Mouse (Mus musculus): ENCODE measurements at regions not wholly inside any gene's neighbourhood (a gene's known extent, or its start where the extent isn't known, plus 50 kb on each side); places are given as distances from the start of the nearest gene placed in this dataset. TPM values are rescaled to one million over a fixed set of nuclear protein-coding genes. Genes with fewer than 3 reads are reported as not detected.

- Histone ChIP-seq H3K9me3 (ENCODE audit: control insufficient read depth, low read length) (no peaks in the 10 kb centered on the region), H3K36me3 (ENCODE audit: control insufficient read depth, insufficient read depth, low read length) (no peaks in the 10 kb centered on the region), H3K4me1 (replicated peaks; ENCODE audit: control insufficient read depth, insufficient read depth, low read length) (no peaks in the 10 kb centered on the region), H3K9ac (ENCODE audit: low read length) (no peak overlapping the region), H3K4me2 (ENCODE audit: low read depth, low read length, severe bottlenecking) (no peak overlapping the region), H3K4me3 (ENCODE audit: low read depth, low read length) (no peak overlapping the region), H3K27me3 (ENCODE audit: control insufficient read depth, insufficient read depth, low read length) (no peaks in the 10 kb centered on the region), H3K27ac (ENCODE audit: low read depth, low read length) (no peak overlapping the region)
- 75% methylated on average over 11 of the region's 11 CpGs for WGBS
- ATAC-seq (replicated peaks; ENCODE audit: low FRiP score) (no peak), DNase-seq (ENCODE audit: low spot score) (no peak)
Observed at GRCm38 (mm10) chr11:32893146-32893903, 68.9 kb upstream of the Smim23 start.

- H3K9ac ChIP-seq (ENCODE audit: low read length), result no peak overlapping the region
- 91% methylated on average over 5 of the region's 5 CpGs for WGBS
- H3K27me3 ChIP-seq (ENCODE audit: control insufficient read depth, insufficient read depth, low read length), result no peaks in the 10 kb centered on the region
- H3K36me3 ChIP-seq (ENCODE audit: control insufficient read depth, insufficient read depth, low read length), result no peaks in the 10 kb centered on the region
- H3K4me2 ChIP-seq (ENCODE audit: low read depth, low read length, severe bottlenecking), result no peak overlapping the region
- no peak for DNase-seq (ENCODE audit: low spot score)
- H3K9me3 ChIP-seq (ENCODE audit: control insufficient read depth, low read length), result no peaks in the 10 kb centered on the region
- H3K4me1 ChIP-seq (replicated peaks; ENCODE audit: control insufficient read depth, insufficient read depth, low read length), result no peaks in the 10 kb centered on the region
- no peak overlapping the region for H3K4me3 ChIP-seq (ENCODE audit: low read depth, low read length)
- H3K27ac ChIP-seq (ENCODE audit: low read depth, low read length), result no peak overlapping the region
- ATAC-seq (replicated peaks; ENCODE audit: low FRiP score), result no peak
Observed at GRCm38 (mm10) chr11:32892496-32892895, 68.1 kb upstream of the Smim23 start.

- Histone ChIP-seq H3K27ac (ENCODE audit: low read depth, low read length) (no peak overlapping the region), H3K27me3 (ENCODE audit: control insufficient read depth, insufficient read depth, low read length) (no peaks in the 10 kb centered on the region), H3K4me3 (ENCODE audit: low read depth, low read length) (no peak overlapping the region), H3K4me1 (replicated peaks; ENCODE audit: control insufficient read depth, insufficient read depth, low read length) (no peaks in the 10 kb centered on the region), H3K36me3 (ENCODE audit: control insufficient read depth, insufficient read depth, low read length) (no peaks in the 10 kb centered on the region), H3K9ac (ENCODE audit: low read length) (no peak overlapping the region), H3K4me2 (ENCODE audit: low read depth, low read length, severe bottlenecking) (no peak overlapping the region), H3K9me3 (ENCODE audit: control insufficient read depth, low read length) (no peaks in the 10 kb centered on the region)
- ATAC-seq (replicated peaks; ENCODE audit: low FRiP score), result no peak
- DNase-seq (ENCODE audit: low spot score), result no peak
- 36% methylated on average over 7 of the region's 7 CpGs for WGBS
Observed at GRCm38 (mm10) chr11:32889248-32889647, 64.8 kb upstream of the Smim23 start.

GRCm38 (mm10) chr11:32884744-32885143 is 60.3 kb upstream of the Smim23 start:
- no peaks in the 10 kb centered on the region for H3K9me3 ChIP-seq (ENCODE audit: control insufficient read depth, low read length)
- no peak overlapping the region for H3K9ac ChIP-seq (ENCODE audit: low read length)
- no peaks in the 10 kb centered on the region for H3K27me3 ChIP-seq (ENCODE audit: control insufficient read depth, insufficient read depth, low read length)
- no peaks in the 10 kb centered on the region for H3K36me3 ChIP-seq (ENCODE audit: control insufficient read depth, insufficient read depth, low read length)
- DNase-seq (ENCODE audit: low spot score) (no peak), ATAC-seq (replicated peaks; ENCODE audit: low FRiP score) (no peak)
- no peak overlapping the region for H3K4me3 ChIP-seq (ENCODE audit: low read depth, low read length)
- H3K4me2 ChIP-seq (ENCODE audit: low read depth, low read length, severe bottlenecking), result no peak overlapping the region
- WGBS, result 74% methylated on average over 4 of the region's 4 CpGs
- H3K27ac ChIP-seq (ENCODE audit: low read depth, low read length), result no peak overlapping the region
- H3K4me1 ChIP-seq (replicated peaks; ENCODE audit: control insufficient read depth, insufficient read depth, low read length), result no peaks in the 10 kb centered on the region

GRCm38 (mm10) chr11:32883062-32883852 is 58.9 kb upstream of the Smim23 start:
- 71% methylated on average over 8 of the region's 10 CpGs for WGBS
- Histone ChIP-seq H3K9ac (ENCODE audit: low read length) (no peak overlapping the region), H3K27me3 (ENCODE audit: control insufficient read depth, insufficient read depth, low read length) (no peaks in the 10 kb centered on the region), H3K4me1 (replicated peaks; ENCODE audit: control insufficient read depth, insufficient read depth, low read length) (no peaks in the 10 kb centered on the region), H3K9me3 (ENCODE audit: control insufficient read depth, low read length) (no peaks in the 10 kb centered on the region), H3K36me3 (ENCODE audit: control insufficient read depth, insufficient read depth, low read length) (no peaks in the 10 kb centered on the region), H3K27ac (ENCODE audit: low read depth, low read length) (no peak overlapping the region), H3K4me2 (ENCODE audit: low read depth, low read length, severe bottlenecking) (no peak overlapping the region), H3K4me3 (ENCODE audit: low read depth, low read length) (no peak overlapping the region)
- ATAC-seq (replicated peaks; ENCODE audit: low FRiP score) (no peak), DNase-seq (ENCODE audit: low spot score) (no peak)

- H3K9me3 ChIP-seq (ENCODE audit: control insufficient read depth, low read length), result no peaks in the 10 kb centered on the region
- H3K4me2 ChIP-seq (ENCODE audit: low read depth, low read length, severe bottlenecking), result no peak overlapping the region
- WGBS, result 97% methylated on average over 3 of the region's 3 CpGs
Observed at GRCm38 (mm10) chr11:32878967-32879366, 54.6 kb upstream of the Smim23 start.

More at GRCm38 (mm10) chr11:32878967-32879366, 54.6 kb upstream of the Smim23 start:
- Histone ChIP-seq H3K4me1 (replicated peaks; ENCODE audit: control insufficient read depth, insufficient read depth, low read length) (no peaks in the 10 kb centered on the region), H3K27ac (ENCODE audit: low read depth, low read length) (no peak overlapping the region), H3K27me3 (ENCODE audit: control insufficient read depth, insufficient read depth, low read length) (no peaks in the 10 kb centered on the region), H3K36me3 (ENCODE audit: control insufficient read depth, insufficient read depth, low read length) (no peaks in the 10 kb centered on the region), H3K9ac (ENCODE audit: low read length) (no peak overlapping the region), H3K4me3 (ENCODE audit: low read depth, low read length) (no peak overlapping the region)
- DNase-seq (ENCODE audit: low spot score) (no peak), ATAC-seq (replicated peaks; ENCODE audit: low FRiP score) (no peak)

Small RNAs in the stretch of these regions (microRNA-seq; reads per million reads assigned to microRNA genes)
- not detected for gene Gm26052 (ENCODE audit: insufficient number of aligned reads)
